ENCODE assay signal across 8 mouse cellular contexts in the genomic region with DNA sequence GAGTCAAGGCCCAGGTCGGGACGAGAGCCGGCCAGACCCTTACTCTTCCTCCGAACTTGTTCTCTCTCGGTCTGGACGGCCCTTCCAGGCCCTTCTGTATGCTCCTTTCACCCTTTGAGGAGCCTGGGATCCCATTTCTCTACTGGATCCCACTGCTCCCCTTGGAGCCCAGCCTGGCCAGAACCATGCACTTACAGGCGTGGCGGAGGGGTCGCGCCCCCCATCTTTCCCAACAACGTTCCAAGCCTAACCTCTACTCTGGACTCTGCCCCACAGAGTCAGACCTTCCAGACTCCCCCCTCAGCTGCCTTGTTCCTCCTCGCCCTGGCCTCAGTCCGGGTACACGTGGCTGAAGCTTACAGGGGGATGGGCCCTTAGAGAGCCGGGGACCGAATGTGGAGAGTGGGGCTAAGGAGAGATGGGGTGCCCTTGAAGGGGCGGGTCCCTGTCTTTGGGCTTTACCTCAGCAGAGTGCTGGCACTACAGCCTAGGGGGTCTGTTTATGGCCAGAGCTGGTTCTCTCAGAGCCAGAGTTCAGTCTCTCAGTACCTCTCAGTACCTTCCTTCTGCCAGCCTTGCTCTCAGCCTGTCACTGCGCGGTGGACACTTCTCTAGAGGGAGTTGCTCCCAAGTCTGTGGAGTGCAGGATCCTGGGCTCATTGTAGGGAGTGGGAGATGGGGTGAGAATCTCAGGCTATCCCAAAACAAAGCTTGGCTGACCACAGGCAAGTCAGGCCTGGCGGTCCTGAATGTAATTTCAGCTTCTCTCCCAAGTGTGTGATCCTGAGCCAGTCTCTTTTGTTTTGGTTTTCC. TPM values are rescaled to one million over a fixed set of nuclear protein-coding genes. Genes with fewer than 3 reads are reported as not detected.
A peak's percentile ranks its signal among the peaks of the same experiment; 100 is the strongest.
DNase-seq lines count a peak whose midpoint lies in the region; ATAC-seq and TF ChIP-seq lines count a peak whose summit lies in the region.

No protein-coding gene starts in this region.

- no peak for TF ChIP-seq CTCF in cortical plate, adult 2 months (IDR thresholded peaks at IDR 0.05; ENCODE audit: extremely low read depth, insufficient read depth, low read length)

- no peak for DNase-seq in kidney, adult 8-10 months
- no peak for DNase-seq in hindbrain, embryonic 14.5 days (ENCODE audit: low spot score)
- no peak for DNase-seq in ovary, adult 18-20 months (ENCODE audit: low spot score)
- DNase-seq in spleen, postnatal 36 days (ENCODE audit: low spot score in 2 of 2) = no peak
- no peak for DNase-seq in adrenal gland, postnatal 36 days

- WGBS in kidney, embryonic 16.5 days = 4% methylated on average over 20 of the region's 20 CpGs
- 1% methylated on average over 20 of the region's 20 CpGs for WGBS in hindbrain, embryonic 14.5 days

- H3K4me1 ChIP-seq in kidney, embryonic 16.5 days (ENCODE audit: insufficient read depth, low read length) = peaks cover 71% of the 10 kb centered on the region
- peaks cover 8% of the 10 kb centered on the region; the same call in 1 of the 2 replicates for H3K4me1 ChIP-seq in cortical plate, adult 2 months (ENCODE audit: control insufficient read depth, insufficient read depth, low read length)
- H3K4me1 ChIP-seq in hindbrain, embryonic 14.5 days (replicated peaks; ENCODE audit: control insufficient read depth, insufficient read depth, low read length) = peaks cover 61% of the 10 kb centered on the region
- peaks cover 48% of the 10 kb centered on the region for H3K4me1 ChIP-seq in megakaryocyte, embryonic 14.5 days

- H3K27me3 ChIP-seq in kidney, embryonic 16.5 days (ENCODE audit: insufficient read depth, low read length) = no peaks in the 10 kb centered on the region
- H3K27me3 ChIP-seq in hindbrain, embryonic 14.5 days (ENCODE audit: control insufficient read depth, insufficient read depth, low read length) = no peaks in the 10 kb centered on the region
- H3K27me3 ChIP-seq in megakaryocyte, embryonic 14.5 days (replicated peaks) = peaks cover 91% of the 10 kb centered on the region

- H3K9me3 ChIP-seq in kidney, embryonic 16.5 days (ENCODE audit: low read length) = no peaks in the 10 kb centered on the region
- H3K9me3 ChIP-seq in hindbrain, embryonic 14.5 days (ENCODE audit: control insufficient read depth, low read length) = no peaks in the 10 kb centered on the region
- no peaks in the 10 kb centered on the region for H3K9me3 ChIP-seq in megakaryocyte, embryonic 14.5 days

- H3K4me2 ChIP-seq in kidney, embryonic 16.5 days (replicated peaks; ENCODE audit: low read depth, low read length) = peak overlapping the region; percentile 98
- H3K4me2 ChIP-seq in hindbrain, embryonic 14.5 days (replicated peaks) = peak overlapping the region; percentile 97

- peak overlapping the region; percentile 87 for H3K4me3 ChIP-seq in kidney, embryonic 16.5 days (ENCODE audit: low read length)
- peak overlapping the region; percentile 68 for H3K4me3 ChIP-seq in cortical plate, adult 2 months (ENCODE audit: insufficient read depth, low read length)
- H3K4me3 ChIP-seq in hindbrain, embryonic 14.5 days (replicated peaks; ENCODE audit: low read length) = peak overlapping the region; percentile 94
- peak overlapping the region; percentile 94 for H3K4me3 ChIP-seq in megakaryocyte, embryonic 14.5 days (replicated peaks)

- peak; percentile 5; the same call in 1 of the 2 replicates for ATAC-seq in kidney, embryonic 16.5 days (ENCODE audit: low FRiP score, low TSS enrichment)
- peak; percentile 18 for ATAC-seq in hindbrain, embryonic 14.5 days (ENCODE audit: low FRiP score)

- no peak for TF ChIP-seq POLR2A in cortical plate, adult 2 months (IDR thresholded peaks at IDR 0.05; ENCODE audit: extremely low read depth, insufficient read depth, low read length)

- peak overlapping the region; percentile 92 for H3K9ac ChIP-seq in kidney, embryonic 16.5 days (replicated peaks; ENCODE audit: low read length)
- H3K9ac ChIP-seq in hindbrain, embryonic 14.5 days = peak overlapping the region; percentile 96

- H3K36me3 ChIP-seq in kidney, embryonic 16.5 days (ENCODE audit: insufficient read depth, low read length) = no peaks in the 10 kb centered on the region
- no peaks in the 10 kb centered on the region for H3K36me3 ChIP-seq in hindbrain, embryonic 14.5 days (replicated peaks; ENCODE audit: control insufficient read depth, insufficient read depth)
- no peaks in the 10 kb centered on the region for H3K36me3 ChIP-seq in megakaryocyte, embryonic 14.5 days (replicated peaks; ENCODE audit: low read length)

- H3K27ac ChIP-seq in kidney, embryonic 16.5 days (ENCODE audit: low read length) = peak overlapping the region; percentile 95
- H3K27ac ChIP-seq in cortical plate, adult 2 months (ENCODE audit: insufficient read depth, low read length) = peak overlapping the region; percentile 49
- peak overlapping the region; percentile 97 for H3K27ac ChIP-seq in hindbrain, embryonic 14.5 days

RNA-seq across cellular contexts. Expression of gene Fam129b, which starts 0.8 kb away (rescaled TPM):
- 54.4 and 56.2 TPM in 2 replicates for polyA plus RNA-seq in kidney, embryonic 16.5 days (2015; fragmentation: Nextera tagmentation; extraction: Ambion mirVana)
- polyA plus RNA-seq in cortical plate, adult 2 months (2012; rRNA removed) = 27.1 and 29.0 TPM in 2 replicates
- 16.8 and 19.4 TPM in 2 replicates for polyA plus RNA-seq in hindbrain, embryonic 14.5 days (2014; fragmentation: Nextera tagmentation; extraction: Ambion mirVana)
- polyA plus RNA-seq in megakaryocyte, embryonic 14.5 days (2012; ENCODE audit: insufficient read depth, low replicate concordance) = 19.5 and 38.4 TPM in 2 replicates
- total RNA-seq in adrenal gland, postnatal 36 days (2021) = 10 to 100 TPM; 15.8 to 32.3 TPM

RNA-seq across cellular contexts. Expression of gene Stxbp1, which starts 29.7 kb away (rescaled TPM):
- 19.6 and 22.3 TPM in 2 replicates for polyA plus RNA-seq in kidney, embryonic 16.5 days (2015; fragmentation: Nextera tagmentation; extraction: Ambion mirVana)
- 709 and 713 TPM in 2 replicates for polyA plus RNA-seq in cortical plate, adult 2 months (2012; rRNA removed)
- polyA plus RNA-seq in hindbrain, embryonic 14.5 days (2014; fragmentation: Nextera tagmentation; extraction: Ambion mirVana) = 275 and 317 TPM in 2 replicates
- 1.6 TPM in 1 of 2 replicates, not detected in the other for polyA plus RNA-seq in megakaryocyte, embryonic 14.5 days (2012; ENCODE audit: insufficient read depth, low replicate concordance)
- 10 to 100 TPM; 21.5 to 30.6 TPM for total RNA-seq in adrenal gland, postnatal 36 days (2021)

Comparison
In these comparisons a context has a peak if more than half of its experiments do, and no peak if none do; other contexts are left out.
1. RNA of gene Stxbp1, which starts 29.7 kb away (polyA plus RNA-seq): 709 to 713 TPM in cortical plate, adult 2 months and 275 to 317 TPM in hindbrain, embryonic 14.5 days; 19.6 to 22.3 TPM in kidney, embryonic 16.5 days and 1.6 TPM in megakaryocyte, embryonic 14.5 days; every median in the first group is over 10 times any median in the second.
2. Peak in every context shown above with its lines, with median percentiles within 50 percentile points of each other: H3K27ac ChIP-seq and H3K4me3 ChIP-seq.